Mouse (Mus musculus) lung, embryonic 16.5 days (tissue): ENCODE data around the gene Cxcr4. TPM values are rescaled to one million over a fixed set of nuclear protein-coding genes. Genes with fewer than 3 reads are reported as not detected.

Source experiments
- ATAC-seq: fragments of 200-750 bp; cut with Nextera tagmentation; 2 replicates; pipeline ENCODE4 v1.8.0; 2017; ENCODE audit warnings: low read depth, mild to moderate bottlenecking, moderate library complexity
- H3K27ac ChIP-seq: fragments of 300-500 bp; sonication (generic); 2 replicates; pipeline ENCODE4 v1.5.1; 2014; ENCODE audit warnings: mild to moderate bottlenecking, control low read depth, low read length
- H3K27me3 ChIP-seq: fragments of 300-500 bp; sonication (generic); 2 replicates; pipeline ENCODE4 v1.6.1; 2014; ENCODE audit warnings: low read depth, low read length, mixed read lengths; ENCODE audit not compliant: control insufficient read depth, insufficient read depth
- H3K36me3 ChIP-seq: fragments of 300-500 bp; sonication (generic); 2 replicates; pipeline ENCODE4 v1.6.1; 2014; ENCODE audit warnings: low read length; ENCODE audit not compliant: control insufficient read depth, insufficient read depth
- H3K4me1 ChIP-seq: fragments of 300-500 bp; sonication (generic); replicated peaks from 2 replicates; pipeline ENCODE4 v1.6.1; 2014; ENCODE audit warnings: low read length, mixed read lengths; ENCODE audit not compliant: control insufficient read depth, insufficient read depth
- H3K4me2 ChIP-seq: fragments of 300-500 bp; sonication (generic); 2 replicates; pipeline ENCODE4 v1.6.1; 2014; ENCODE audit warnings: low read depth, low read length, control low read depth
- H3K4me3 ChIP-seq: fragments of 300-500 bp; sonication (generic); 2 replicates; pipeline ENCODE4 v1.5.1; 2014; ENCODE audit warnings: mild to moderate bottlenecking, low read length, control low read depth
- H3K9ac ChIP-seq: fragments of 300-500 bp; sonication (generic); 2 replicates; pipeline ENCODE4 v1.6.1; 2014; ENCODE audit warnings: low read length, control low read depth
- H3K9me3 ChIP-seq: fragments of 300-500 bp; sonication (generic); 2 replicates; pipeline ENCODE4 v1.6.1; 2016; ENCODE audit warnings: low read length; ENCODE audit not compliant: control insufficient read depth
- WGBS: fragments of 180-500 bp; shearing (Covaris S2); extraction: QIAGEN DNeasy Blood & Tissue Kit; methylation state at CpG from one replicate; pipeline ENCODE4 v1.1.7; 2014; 5-methylcytosine and 5-hydroxymethylcytosine counted together
- polyA plus RNA-seq: library from polyadenylated mRNA; unstranded; fragments of >200 nt; fragmentation: Nextera tagmentation; extraction: Ambion mirVana; gene quantifications from 2 replicates; pipeline ENCODE4 v1.2.1, GENCODE M21; 2015

Gene Cxcr4
- polyA plus RNA-seq, 1 experiment from 2014 or later: 9.0 TPM

DNA sequence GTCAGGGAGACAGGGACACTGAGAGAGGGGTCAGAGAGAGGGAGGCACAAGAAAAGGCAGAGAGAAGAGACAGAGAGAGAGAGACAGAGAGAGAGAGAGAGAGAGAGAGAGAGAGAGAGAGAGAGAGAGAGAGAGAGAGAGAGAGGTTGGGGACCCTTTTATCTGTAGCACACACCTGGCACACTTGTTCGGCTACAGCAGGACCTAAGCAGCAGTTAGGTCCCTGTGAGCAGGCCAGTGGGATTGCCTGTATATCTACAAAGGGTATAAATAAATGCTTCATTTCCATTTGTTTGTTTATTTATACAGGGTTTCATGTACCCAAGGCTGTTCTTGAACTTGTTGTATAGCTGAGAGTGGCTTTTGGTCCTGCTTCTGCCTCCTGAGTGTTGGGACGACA, 49.0 kb downstream of the Cxcr4 start:
- H3K9me3 ChIP-seq: no peaks in the 10 kb centered on the region
- 88% methylated on average over 2 of the region's 2 CpGs for WGBS
- H3K4me3 ChIP-seq: no peak overlapping the region
- no peaks in the 10 kb centered on the region for H3K4me1 ChIP-seq
- no peaks in the 10 kb centered on the region for H3K36me3 ChIP-seq
- H3K4me2 ChIP-seq: no peak overlapping the region
- H3K27me3 ChIP-seq: no peaks in the 10 kb centered on the region
- no peak overlapping the region for H3K9ac ChIP-seq
- H3K27ac ChIP-seq: no peak overlapping the region
- no peak for ATAC-seq

DNA sequence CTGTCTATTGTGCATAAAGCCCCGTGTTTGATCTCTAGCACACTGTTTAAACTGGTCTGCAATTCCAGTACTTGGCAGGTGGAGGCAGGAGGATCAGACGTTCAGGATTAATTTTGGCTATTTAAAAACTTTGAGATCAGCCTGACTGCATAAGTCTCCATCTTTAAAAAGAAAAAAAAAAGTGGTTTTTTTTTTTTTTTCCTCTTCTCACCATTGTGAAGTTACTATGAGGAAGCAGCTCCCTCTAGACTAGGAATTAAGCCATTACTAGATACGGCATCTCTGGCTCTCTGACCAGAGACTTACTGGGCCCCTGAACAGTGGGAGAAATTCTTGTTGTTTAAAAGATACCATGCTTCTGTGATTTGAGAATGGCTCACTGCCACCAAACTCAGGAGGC, 49.5 kb downstream of the Cxcr4 start:
- WGBS: 52% methylated on average over 3 of the region's 3 CpGs
- Histone ChIP-seq H3K36me3 (no peaks in the 10 kb centered on the region), H3K27ac (no peak overlapping the region), H3K27me3 (no peaks in the 10 kb centered on the region), H3K4me2 (no peak overlapping the region), H3K9ac (no peak overlapping the region), H3K9me3 (no peaks in the 10 kb centered on the region), H3K4me3 (no peak overlapping the region), H3K4me1 (no peaks in the 10 kb centered on the region)
- ATAC-seq: no peak

DNA sequence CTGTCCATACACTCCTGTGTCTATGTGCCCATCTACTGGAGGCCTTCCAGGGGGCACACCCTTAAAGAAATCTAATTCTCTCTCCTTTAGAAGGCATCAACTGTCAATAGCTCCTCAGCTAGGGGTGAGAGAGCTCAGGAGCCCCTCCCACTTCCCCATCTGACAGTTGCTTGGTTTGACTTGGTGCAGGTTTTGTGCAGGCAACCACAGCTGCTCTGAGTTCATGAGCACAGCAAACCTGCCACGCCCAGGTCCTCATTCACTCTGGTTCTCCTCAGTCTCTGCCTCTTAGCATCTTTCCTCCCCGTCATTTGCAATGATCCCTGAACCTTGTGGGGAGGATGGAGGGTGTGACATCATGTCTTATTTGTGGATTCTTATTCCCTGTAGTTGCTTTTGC, 51.9 kb downstream of the Cxcr4 start:
- H3K4me1 ChIP-seq: no peaks in the 10 kb centered on the region; the same call in 1 of the 2 replicates
- H3K9me3 ChIP-seq: no peaks in the 10 kb centered on the region
- no peaks in the 10 kb centered on the region for H3K36me3 ChIP-seq
- no peaks in the 10 kb centered on the region for H3K27me3 ChIP-seq
- WGBS: 68% methylated on average over 2 of the region's 2 CpGs
- H3K9ac ChIP-seq: no peak overlapping the region
- no peak overlapping the region for H3K4me3 ChIP-seq
- H3K27ac ChIP-seq: no peak overlapping the region
- H3K4me2 ChIP-seq: no peak overlapping the region
- no peak for ATAC-seq

DNA sequence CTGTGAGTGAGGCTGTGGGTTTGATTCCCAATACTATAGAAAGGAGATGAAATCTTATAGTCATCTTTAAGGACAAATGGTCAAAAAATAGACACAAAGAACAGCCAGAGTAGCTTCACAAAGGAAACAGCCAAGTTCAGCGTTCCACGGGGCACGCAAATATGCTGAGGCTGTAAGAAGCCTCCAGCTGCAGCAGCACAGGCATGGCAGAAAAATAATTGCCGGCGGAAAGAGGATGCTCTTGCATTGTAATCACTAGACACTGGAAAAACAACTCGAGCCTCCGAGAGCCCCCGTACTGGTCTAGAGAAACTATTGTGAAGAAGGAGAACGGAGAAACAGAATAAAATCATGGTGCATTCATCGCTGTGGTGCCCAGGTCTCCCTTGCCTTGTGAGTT, 52.5 kb downstream of the Cxcr4 start:
- 79% methylated on average over 10 of the region's 10 CpGs for WGBS
- H3K9me3 ChIP-seq: no peaks in the 10 kb centered on the region
- no peak overlapping the region for H3K4me2 ChIP-seq
- no peak overlapping the region for H3K27ac ChIP-seq
- H3K4me1 ChIP-seq: no peaks in the 10 kb centered on the region; the same call in 1 of the 2 replicates
- no peak overlapping the region for H3K4me3 ChIP-seq
- no peak overlapping the region for H3K9ac ChIP-seq
- H3K27me3 ChIP-seq: no peaks in the 10 kb centered on the region
- no peaks in the 10 kb centered on the region for H3K36me3 ChIP-seq
- no peak for ATAC-seq

Other genes with a start within 250 kb of the Cxcr4 start
- gene Mcm6, start 232.6 kb downstream of the Cxcr4 start, polyA plus RNA-seq: 223 and 240 TPM in 2 replicates
- 157 and 167 TPM in 2 replicates for gene Dars, start 174.9 kb downstream of the Cxcr4 start, polyA plus RNA-seq